Mouse (Mus musculus) WW6 (cell line): ENCODE results near the gene Tyro3.

Experiments used
- DNase-seq: peaks from one replicate; pipeline ENCODE4 v3.0.0-alpha.2; 2013; ENCODE audit warnings: low read depth, low spot score

The Tyro3 gene

DNA sequence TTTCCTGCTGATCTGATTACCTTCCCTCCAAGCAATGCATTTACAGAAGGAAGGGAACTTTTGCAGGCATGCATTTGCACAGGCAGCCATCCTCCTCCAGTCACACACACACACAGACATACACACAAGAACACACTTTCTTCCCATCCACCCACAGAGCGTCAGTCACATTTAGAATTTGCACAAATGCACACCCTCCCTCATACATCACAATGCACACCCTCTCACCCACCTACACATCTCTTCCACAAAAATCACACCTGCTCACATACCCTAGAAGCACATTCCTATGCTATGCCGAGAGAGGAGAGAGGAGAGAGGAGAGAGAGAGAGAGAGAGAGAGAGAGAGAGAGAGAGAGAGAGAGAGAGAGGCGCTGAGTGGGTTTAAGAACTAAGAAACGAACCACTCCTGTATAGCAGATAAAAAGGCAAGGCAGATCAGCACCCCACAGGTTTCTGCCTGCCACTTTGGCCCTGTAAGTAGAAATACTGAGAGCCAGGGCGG, at the start of gene Tyro3:
Gene Tyro3 (plus strand): TSS at position 455 of the 505 bp plus-strand sequence.
- no peak for DNase-seq

DNA sequence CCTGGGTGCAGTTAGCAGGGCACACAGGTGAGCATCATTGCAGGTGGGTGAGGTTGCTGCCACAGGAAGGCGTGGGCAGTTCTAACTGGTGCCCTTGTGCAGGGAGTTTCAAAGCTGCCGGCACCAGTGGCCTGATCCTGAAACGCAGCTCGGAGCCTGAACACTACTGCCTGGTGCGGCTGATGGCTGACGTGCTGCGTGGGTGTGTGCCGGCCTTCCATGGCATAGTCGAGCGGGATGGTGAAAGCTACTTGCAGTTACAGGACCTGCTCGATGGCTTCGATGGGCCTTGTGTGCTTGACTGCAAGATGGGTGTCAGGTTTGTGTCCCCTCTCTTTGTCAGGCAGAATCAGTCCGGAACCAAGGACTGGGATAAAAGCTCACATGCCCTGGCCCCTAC, 48.3 kb upstream of the Tyro3 start:
- no peak for DNase-seq

DNA sequence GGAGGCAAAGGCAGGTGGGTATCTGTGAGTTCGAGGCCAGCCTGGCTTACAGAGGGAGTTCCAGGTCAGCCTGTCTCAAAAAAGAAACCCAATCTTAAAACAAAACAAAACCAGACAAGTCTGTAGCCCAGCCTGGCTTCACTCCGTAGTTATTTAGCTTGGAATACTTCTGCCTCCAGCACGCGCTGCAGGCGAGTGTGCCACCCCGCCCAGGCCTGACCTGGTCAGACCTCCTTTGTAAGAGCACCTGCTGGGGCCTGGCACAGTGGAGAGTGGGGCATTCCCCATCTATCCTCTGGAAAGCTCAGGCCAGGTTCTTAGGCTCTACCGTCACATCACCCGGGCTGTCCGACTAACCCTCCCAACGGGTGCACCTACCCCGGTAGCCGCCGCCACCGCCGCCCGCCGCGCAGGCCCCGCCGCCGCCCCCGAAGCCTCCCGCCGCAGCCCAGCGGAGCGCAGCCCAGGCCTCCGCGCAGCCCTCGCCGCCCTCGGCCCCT, 39.9 kb upstream of the Tyro3 start:
- no peak for DNase-seq

DNA sequence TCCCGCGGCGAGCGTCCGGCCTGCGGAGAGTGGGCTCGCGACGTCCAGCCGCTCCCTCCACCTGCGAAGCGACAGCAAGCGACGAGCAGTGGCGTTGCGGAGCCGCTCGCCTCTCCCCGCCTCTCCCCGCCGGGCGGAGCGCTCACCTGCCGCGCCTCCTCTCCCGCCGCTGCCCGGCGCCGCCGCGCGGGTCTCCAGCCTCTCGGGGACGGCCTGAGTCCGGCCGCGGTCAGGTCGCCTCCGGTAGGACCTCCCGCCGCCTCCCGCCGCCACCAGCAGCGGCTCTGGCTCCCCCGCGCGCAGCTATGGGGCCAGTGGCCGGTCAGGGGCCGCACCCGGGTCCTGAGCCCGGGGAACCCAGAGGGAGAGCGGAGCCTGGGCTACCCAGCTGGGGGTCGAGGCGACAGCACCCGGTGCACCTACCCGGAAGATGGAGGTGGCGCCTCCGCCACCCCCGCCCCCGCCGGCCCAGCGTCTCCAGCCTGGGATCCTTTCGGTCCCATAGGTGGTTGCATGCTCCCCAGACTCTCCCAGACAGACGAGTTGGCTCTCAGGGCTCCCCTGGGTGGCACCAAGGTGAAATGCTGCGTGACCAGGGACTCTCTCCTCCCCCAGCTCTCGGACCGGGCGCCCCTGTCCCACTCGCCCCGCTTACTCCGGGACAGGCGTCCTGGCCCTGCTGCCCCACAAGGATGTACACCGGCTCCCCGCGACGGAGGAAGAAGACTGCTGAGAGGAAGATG, 39.3 kb upstream of the Tyro3 start:
- DNase-seq: no peak

DNA sequence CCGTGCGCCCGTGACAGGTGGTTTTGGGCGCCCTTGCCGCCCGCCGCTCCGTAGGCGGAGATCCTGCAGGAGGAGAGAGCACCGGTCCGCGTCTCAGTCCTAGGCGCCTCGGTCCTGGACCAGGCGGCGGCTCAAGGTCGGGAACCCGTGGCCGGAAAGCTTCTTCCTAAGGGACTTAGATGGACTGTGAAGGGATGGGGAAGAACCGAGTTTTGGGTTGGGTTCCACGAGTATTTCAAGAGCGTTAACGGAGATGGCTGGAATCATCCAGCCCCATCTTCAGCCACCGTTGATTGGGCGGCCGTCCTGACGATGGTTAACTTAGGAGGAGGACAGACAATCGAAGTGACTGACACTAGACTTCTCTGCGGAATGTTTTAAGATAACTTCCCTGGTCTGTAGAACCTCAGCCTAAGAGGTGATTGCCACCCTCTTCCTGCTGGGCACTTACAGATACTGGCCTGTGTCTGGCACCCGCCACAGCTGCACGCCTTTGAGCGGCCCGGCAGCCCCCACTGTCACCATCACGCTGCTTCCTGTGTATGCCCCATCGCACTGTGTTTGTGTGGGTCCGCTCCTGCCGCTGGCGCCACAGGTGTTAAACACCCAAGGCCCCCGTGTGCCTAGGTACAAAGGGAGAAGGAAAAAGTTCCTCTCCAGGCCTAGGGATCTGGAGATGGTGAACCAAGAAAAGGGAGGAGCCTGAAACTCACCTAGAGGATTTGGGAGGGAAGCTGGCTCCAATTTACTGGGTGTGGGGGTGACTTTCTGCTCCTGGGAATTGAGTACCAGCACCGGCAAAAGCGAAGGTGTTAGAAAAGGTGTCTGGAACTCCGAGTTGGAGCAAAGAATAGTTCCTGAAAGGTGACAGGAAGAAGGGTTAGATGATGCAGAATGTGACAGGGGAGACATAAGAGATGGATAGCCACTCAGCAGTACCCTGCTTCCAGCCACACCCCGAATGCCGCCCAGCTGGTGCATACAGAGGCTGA, 38.4 kb upstream of the Tyro3 start:
- no peak for DNase-seq

DNA sequence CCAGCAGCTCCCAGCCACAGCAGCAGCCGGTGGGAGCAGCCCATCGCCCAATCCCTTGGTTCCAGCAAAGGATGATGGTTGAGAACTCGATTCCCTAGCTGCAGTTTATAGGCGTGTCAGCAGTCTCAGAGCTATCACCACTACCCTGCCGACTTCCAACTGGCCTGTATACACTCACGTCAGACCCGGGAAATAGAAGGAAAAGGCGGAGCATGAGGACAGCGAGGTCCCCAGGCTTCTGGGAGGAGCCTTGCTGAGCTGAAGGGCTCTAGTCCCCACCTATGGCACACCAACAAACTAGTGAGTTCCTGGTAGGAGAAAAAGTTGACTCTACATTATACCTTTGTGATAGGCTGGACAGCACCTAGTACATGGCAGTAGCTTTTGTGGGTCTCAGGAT, 37.3 kb upstream of the Tyro3 start, which contains the start of gene Ltk:
Gene Ltk (minus strand): TSS at position 181 of the 400 bp plus-strand sequence.
- no peak for DNase-seq

DNA sequence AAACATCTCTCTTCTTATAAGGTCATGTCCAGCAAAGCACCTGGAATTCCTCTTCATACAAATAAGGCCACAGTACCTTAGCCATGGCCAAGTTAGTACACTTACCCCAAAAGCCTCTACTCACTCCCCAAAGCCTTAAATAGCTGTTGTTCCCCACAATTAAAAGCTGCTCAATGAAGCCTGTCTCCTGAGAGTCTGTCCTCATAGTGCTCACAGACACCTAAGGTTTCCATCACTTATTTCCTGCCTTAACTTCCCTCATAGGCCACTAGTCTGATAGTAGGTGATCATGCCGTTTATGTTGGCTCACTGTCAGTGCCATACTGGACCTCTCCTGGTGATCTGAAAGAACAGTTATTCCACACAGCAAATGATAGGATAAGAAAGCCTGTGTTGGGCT, 35.3 kb upstream of the Tyro3 start:
- DNase-seq: no peak

DNA sequence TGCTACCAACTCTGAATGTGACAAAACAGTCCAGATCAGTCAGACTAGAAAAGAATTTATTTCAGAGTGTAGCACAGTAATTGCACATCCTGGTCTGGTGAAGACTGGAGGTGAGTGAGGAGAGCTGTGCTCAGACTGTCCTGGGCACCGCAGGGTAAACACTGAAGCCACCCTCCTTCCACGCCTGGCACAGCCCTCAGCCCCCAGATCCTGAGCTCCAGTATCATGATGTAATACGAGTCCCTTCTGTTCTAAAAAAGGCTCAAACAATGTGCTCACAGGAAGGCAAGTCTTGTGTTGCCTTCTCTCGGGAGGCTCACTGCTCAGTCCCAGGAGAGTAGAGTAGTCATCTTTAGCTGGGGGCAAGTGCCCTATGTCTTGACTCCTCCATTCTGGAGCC, 33.6 kb upstream of the Tyro3 start:
- DNase-seq: no peak

DNA sequence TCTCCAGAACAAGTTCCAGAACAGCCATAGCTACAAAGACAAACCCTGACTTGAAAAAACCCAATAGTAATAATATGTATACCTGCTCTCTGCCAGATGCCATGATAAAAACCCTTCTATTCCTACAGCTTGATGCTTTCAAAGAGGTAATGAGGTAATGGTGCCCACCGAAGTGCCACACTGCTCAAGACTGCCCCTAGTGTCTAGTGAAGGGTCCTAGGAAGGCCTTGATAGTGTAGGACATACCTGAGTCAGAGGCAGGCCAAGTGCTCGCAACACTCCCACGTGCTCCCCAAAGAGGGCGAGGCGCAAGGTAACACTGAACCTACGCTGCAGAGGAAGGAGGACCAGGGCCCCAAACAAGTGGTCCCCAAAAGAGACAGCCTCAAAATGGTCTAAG, 30.3 kb upstream of the Tyro3 start:
- DNase-seq: no peak

DNA sequence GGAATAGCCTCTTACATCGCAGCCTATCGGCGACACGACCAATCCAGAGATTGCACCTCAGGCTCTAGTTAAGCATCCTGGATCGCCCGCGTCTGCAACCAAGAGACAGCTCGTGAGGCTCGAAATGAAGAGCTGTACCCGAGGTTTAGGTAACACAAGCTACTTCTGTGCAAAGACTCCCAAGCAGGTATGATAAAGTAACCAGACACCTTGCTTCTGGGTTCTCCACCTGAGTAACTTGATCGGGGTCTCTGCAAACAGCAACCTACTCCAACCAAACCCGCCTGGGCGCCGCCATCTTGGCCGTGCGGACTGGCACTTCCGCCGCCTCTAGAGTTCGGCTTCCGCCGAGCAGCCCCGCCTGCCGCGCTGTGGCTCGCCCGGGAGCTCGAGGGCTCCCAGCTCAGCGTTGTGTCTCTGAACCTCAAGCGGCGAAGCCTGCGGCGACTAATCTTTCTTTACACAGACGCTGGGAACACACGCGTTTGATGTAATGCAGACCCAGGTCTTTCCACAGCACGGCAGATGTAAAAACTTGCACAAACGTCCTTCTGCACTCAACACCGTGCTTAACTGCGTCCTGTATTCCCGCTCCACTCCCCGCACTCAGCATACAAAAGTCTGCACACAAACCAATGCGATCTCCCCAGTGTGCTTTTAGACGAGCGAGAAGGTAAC, 10.2 kb upstream of the Tyro3 start, which contains the start of gene Rpap1:
Gene Rpap1 (minus strand): TSS at position 332 of the 678 bp plus-strand sequence.
- peak; percentile 29 for DNase-seq

DNA sequence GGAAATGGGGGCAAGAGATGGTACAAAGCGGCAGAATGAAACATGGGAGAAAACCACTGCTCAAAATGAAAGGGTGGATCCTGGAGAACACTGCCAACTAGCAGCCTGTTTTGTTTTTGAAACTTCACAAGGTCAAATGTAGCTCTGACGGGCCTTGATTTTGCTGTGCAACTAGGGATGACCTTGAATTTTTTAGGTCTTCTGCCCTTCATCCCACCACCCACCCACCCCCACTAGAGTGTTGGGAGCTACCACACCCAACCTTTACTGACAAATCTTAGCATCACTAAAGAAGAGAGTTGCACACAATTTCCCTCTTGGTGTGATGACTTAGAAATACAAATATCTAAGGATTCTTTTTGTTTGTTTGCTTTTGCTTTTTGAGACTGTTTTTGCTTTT, 7.5 kb upstream of the Tyro3 start:
- no peak for DNase-seq

DNA sequence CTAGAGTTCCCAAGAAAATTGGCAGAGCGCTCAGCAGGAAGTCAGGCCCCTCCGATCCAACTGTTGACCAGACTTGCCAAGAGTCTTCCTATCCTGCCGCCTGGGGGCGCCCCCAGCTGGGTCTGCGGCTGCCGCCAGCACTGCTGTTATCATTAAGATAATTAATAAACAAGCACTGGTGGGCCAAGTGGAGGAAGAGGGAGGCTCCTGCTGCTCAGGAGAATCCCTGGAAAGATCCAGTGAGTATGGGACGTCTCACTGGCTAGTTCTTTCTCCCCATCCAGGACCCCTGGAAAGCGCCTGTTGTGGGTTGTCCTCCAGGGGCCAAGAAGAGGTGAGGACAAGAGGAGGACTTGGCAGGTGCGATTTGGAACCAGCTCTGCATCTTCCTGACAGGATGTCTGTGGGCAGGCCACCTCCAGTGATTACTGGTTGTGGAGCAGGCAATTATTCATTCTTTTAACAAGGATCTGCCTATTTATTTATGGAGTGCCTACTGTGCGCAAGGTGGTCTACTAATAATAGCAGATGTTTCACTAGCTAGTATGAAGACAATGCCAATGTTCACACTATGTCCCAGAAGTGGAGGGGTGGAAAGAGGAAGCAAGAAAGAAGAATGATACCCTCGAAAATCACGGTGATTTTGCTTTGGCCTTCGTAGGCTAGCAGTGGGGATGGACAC, 854 bp downstream of the Tyro3 start:
- no peak for DNase-seq

DNA sequence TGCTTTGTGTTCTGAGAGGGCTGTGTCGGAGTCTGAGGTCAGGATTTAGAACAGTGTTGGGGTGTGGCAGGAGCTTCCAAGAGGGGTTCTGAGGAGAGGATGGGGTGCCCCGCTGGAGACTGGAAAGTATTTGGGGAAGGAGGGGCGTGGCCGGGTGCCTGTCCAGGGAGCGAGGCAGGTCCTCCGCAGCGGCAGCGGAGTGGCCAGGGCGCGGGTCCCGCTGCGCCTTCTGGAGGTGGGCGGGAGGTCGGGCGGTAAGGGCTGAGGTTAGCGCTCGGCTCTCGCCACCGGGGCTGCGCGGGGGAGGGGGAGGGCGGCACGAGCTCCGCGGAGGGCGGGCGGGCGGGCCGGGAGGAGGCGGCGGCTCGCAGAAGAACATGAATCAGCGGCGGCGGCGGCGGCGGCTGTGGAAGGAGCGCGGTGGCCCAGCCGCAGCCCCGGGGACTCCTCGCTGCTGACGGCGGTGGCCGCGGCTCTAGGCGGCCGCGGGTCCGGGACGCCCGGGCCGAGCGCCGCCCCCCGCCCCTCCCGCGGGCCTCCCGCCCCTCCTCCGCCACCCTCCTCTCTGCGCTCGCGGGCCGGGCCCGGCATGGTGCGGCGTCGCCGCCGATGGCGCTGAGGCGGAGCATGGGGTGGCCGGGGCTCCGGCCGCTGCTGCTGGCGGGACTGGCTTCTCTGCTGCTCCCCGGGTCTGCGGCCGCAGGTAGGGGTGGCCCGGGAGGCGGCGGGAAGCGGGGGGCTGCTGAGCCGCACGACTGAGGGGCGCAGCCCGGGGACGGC, 1.8 kb downstream of the Tyro3 start:
- DNase-seq: no peak

DNA sequence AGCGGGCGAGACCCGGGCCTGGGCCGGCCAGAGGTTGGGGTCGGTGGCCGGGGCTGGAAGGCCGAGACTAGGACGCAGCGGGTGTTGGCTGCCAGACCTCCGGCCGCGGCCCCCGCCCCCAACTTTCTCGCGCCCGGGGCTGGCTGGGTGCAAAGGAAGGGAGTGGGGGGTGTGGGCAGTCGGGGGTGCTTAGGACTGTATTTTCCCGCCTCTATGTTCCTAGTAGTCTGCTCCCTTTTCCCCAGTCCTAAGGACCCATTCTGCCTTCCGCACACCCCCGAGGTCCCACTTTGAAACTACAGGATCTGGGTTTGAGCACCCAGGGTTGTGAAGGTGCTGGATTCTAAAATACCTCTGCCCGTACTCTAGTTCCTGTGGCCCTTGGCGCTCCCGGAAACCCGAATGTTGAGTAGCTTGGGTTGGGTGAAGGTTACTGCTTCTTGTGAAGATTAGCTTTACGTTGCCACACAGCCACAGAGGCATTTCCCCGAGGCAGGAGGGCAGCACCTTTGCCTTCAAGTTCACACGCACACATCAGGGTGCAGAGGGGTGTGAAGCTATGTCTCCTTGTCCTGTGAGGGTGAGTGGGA, 2.5 kb downstream of the Tyro3 start:
- DNase-seq: no peak

DNA sequence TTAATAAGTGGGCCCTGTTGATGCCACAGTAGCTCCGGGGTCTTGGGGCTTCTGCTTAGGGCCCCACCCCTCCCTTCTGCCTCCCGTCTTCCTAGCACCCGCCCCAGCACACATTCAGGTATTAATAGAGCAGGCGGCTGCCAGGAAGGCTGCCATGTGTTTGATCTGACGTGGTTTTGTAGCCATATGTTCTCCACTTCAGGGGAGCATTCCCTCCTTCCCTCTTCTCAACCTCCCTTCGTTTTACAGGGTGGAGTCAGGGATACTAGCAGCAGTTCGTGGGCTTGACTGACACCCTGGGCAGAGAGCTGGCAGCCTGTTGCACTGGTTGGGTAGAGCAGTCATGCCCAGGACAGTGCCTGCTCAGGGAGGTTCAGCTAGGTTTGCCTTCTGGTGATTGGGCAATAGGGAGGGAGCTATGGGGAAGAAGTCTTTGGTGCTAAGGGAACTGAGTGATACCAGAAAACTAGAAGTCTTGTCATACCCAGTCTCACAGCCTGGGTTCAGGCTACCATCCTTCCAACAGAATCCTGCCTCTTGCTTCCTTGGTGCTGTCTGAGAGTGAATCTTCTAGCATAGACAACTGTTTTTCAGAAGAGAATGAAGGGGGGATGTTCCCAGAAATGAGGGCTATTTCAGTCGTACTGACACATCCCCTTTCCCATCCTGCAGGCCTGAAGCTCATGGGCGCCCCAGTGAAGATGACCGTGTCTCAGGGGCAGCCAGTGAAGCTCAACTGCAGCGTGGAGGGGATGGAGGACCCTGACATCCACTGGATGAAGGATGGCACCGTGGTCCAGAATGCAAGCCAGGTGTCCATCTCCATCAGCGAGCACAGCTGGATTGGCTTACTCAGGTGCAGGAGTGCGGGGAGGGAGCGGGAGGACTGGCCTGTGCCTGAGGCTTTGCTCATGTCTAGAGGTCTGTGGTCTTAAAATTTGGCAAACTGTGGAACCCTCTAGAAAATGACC, 3.6 kb downstream of the Tyro3 start:
- DNase-seq: no peak

DNA sequence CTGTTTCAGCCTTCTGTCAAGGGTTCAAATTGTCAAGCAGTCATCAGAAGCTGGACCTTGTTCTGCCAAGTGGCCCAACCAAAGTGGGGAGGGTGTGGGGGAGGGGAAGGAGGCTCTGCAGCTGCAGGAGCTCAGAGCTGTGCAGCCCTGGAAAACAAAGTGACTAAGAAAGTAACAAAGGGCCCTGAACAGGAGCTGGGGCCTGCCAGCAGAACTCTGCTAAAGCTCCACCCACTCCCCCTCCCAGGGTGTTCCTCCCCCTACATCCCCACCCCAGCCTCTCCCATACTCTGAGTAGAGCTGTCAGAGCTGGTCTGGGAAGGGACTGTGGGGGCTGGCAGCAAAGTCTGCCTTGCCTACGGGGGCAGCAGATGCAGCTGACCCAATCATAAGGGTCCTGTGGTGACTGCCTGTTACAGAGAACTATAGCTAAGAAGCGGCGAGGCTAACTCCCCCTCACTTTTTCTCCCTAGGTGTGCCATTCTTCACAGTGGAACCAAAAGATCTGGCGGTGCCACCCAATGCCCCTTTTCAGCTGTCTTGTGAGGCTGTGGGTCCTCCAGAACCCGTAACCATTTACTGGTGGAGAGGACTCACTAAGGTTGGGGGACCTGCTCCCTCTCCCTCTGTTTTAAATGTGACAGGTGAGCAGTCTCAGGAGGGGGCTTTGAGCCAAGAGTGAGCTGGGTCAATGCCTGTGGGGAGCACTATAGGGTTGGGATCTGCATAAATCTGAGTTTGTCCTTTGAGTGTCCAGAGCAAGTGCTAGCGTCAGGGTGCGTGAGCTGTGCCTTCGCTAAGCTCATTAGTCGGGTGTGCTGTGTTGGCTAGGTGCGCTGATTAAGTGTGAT, 5.5 kb downstream of the Tyro3 start:
- no peak for DNase-seq

DNA sequence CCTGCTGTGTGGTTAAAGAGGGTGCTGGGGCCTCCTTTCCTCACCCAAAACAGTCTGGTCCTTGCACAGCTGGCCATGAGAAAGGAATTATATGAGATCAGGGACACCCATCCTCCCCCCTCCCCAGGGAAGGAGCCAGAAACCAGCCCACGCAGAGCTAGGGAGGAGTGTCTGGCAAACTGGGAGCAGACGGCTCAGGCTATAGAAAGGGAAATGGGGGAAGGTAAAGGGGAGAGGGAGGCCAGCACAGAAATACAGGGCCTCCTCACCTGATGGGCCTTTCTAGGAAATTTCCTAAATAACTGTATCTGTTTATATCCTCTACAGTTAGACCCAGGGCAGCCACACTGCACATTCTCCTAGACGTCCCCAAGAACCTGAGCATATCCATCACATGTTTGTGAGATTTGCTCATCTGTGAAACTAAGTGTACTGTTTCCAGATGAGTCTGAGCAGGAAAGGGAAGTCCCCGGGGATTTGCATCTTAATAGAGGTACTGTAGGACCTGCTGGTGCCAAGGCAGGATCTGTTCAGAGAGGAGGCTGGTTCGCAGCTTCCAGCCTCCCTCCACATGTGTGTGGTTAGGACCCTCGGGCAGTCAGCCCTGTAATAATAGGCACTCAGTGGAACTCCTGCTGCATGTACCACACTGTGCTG, 6.2 kb downstream of the Tyro3 start:
- DNase-seq: no peak
